ENCODE assay signal across 7 mouse cellular contexts in the genomic region with DNA sequence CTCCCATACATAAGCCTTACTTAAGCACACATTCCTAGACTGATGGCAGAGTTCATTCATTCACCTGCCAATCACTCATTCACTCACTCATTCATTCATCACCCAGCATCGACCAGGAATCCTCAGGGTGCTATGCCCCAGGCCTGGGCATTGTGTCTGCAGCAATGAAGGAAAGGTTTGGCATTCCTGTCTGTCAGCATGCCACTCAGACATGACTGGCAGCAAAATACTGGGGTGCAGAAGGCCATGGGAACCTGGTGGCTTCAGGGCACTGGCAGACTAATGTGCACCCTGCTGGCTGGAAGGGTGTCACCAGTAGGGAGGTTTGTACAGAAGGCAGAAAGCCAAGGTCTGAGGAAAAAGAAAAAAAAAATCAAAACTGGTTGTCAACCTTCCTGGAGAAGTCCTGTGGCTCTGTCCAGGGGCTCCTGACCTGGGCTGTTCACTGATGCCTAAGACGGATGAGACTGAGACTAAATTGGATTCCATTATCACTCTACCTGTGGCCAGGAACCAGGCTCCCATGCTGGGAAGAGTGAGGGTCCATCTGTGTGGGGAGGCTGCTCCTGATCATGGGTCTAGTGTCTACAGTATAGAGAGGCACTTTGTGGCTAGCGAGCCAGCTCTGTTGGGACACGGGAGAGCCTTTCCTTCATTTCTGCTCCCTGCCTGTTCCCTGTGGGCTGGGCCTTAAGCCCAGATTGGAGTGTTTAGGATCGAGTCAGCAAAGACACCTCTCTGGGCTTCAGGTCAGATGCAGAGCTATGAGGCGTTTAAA.
A peak's percentile ranks its signal among the peaks of the same experiment; 100 is the strongest.
DNase-seq lines count a peak whose midpoint lies in the region; ATAC-seq and TF ChIP-seq lines count a peak whose summit lies in the region.

No protein-coding gene starts in this region.

- H3K27me3 ChIP-seq in heart, embryonic 12.5 days (replicated peaks): no peaks in the 10 kb centered on the region
- no peaks in the 10 kb centered on the region for H3K27me3 ChIP-seq in heart, adult 2 months (ENCODE audit: control insufficient read depth, insufficient read depth, low read length)
- no peaks in the 10 kb centered on the region for H3K27me3 ChIP-seq in lung, postnatal 0 days (replicated peaks; ENCODE audit: insufficient read depth, low read length)
- no peaks in the 10 kb centered on the region for H3K27me3 ChIP-seq in hindbrain, embryonic 15.5 days
- H3K27me3 ChIP-seq in stomach, embryonic 16.5 days (ENCODE audit: control insufficient read depth, insufficient read depth, low read length): no peaks in the 10 kb centered on the region

- peaks cover 64% of the 10 kb centered on the region for H3K4me1 ChIP-seq in heart, embryonic 12.5 days (replicated peaks)
- H3K4me1 ChIP-seq in heart, adult 2 months (ENCODE audit: control insufficient read depth, insufficient read depth, low read length): peaks cover 9% of the 10 kb centered on the region
- peaks cover 10% of the 10 kb centered on the region; the same call in 1 of the 2 replicates for H3K4me1 ChIP-seq in lung, postnatal 0 days (ENCODE audit: insufficient read depth, low read depth, low read length)
- peaks cover 56% of the 10 kb centered on the region for H3K4me1 ChIP-seq in hindbrain, embryonic 15.5 days (replicated peaks)
- peaks cover 37% of the 10 kb centered on the region for H3K4me1 ChIP-seq in stomach, embryonic 16.5 days (ENCODE audit: control insufficient read depth, insufficient read depth, low read length)

- peak overlapping the region; percentile 39; the same call in 1 of the 2 replicates for H3K27ac ChIP-seq in heart, embryonic 12.5 days (ENCODE audit: poor library complexity, severe bottlenecking)
- H3K27ac ChIP-seq in heart, adult 2 months: no peak overlapping the region; the same call in 1 of the 2 replicates
- peak overlapping the region; percentile 6; the same call in 1 of the 2 replicates for H3K27ac ChIP-seq in lung, postnatal 0 days (ENCODE audit: low read length)
- H3K27ac ChIP-seq in hindbrain, embryonic 15.5 days (replicated peaks): peak overlapping the region; percentile 65
- peak overlapping the region; percentile 36; the same call in 1 of the 2 replicates for H3K27ac ChIP-seq in stomach, embryonic 16.5 days (ENCODE audit: low read length)

- H3K4me3 ChIP-seq in heart, embryonic 12.5 days: no peak overlapping the region
- H3K4me3 ChIP-seq in heart, adult 2 months: no peak overlapping the region
- no peak overlapping the region for H3K4me3 ChIP-seq in lung, postnatal 0 days (ENCODE audit: low read depth, low read length)
- H3K4me3 ChIP-seq in hindbrain, embryonic 15.5 days: no peak overlapping the region
- no peak overlapping the region for H3K4me3 ChIP-seq in stomach, embryonic 16.5 days (replicated peaks; ENCODE audit: low read length)

- TF ChIP-seq POLR2A in heart, adult 2 months (IDR thresholded peaks at IDR 0.05; ENCODE audit: insufficient read depth, low read depth, low read length): no peak

- 67% methylated on average over 6 of the region's 6 CpGs for WGBS in heart, embryonic 12.5 days
- 68% methylated on average over 6 of the region's 6 CpGs for WGBS in heart, adult 2 months
- WGBS in lung, postnatal 0 days: 69% methylated on average over 6 of the region's 6 CpGs
- WGBS in hindbrain, embryonic 15.5 days: 60% methylated on average over 6 of the region's 6 CpGs
- 68% methylated on average over 6 of the region's 6 CpGs for WGBS in stomach, embryonic 16.5 days

- H3K4me2 ChIP-seq in heart, embryonic 12.5 days: no peak overlapping the region
- H3K4me2 ChIP-seq in lung, postnatal 0 days (replicated peaks; ENCODE audit: low read depth, low read length): no peak overlapping the region
- no peak overlapping the region for H3K4me2 ChIP-seq in hindbrain, embryonic 15.5 days
- H3K4me2 ChIP-seq in stomach, embryonic 16.5 days (ENCODE audit: low read depth, low read length): no peak overlapping the region

- TF ChIP-seq CTCF in heart, adult 2 months (IDR thresholded peaks at IDR 0.05): no peak
- TF ChIP-seq CTCF in lung, postnatal 0 days (IDR thresholded peaks at IDR 0.05): no peak

- H3K79me2 ChIP-seq in heart, adult 2 months (replicated peaks; ENCODE audit: control insufficient read depth, insufficient read depth, low read length): no peaks in the 10 kb centered on the region

- H3K9ac ChIP-seq in heart, embryonic 12.5 days: no peak overlapping the region
- no peak overlapping the region for H3K9ac ChIP-seq in heart, adult 2 months (ENCODE audit: low read depth, low read length)
- H3K9ac ChIP-seq in lung, postnatal 0 days (replicated peaks; ENCODE audit: low read depth): no peak overlapping the region
- no peak overlapping the region for H3K9ac ChIP-seq in hindbrain, embryonic 15.5 days
- no peak overlapping the region for H3K9ac ChIP-seq in stomach, embryonic 16.5 days (ENCODE audit: low read length)

- ATAC-seq in heart, embryonic 12.5 days (ENCODE audit: insufficient number of reproducible peaks, low FRiP score): no peak
- ATAC-seq in lung, postnatal 0 days: no peak
- ATAC-seq in hindbrain, embryonic 15.5 days (ENCODE audit: low FRiP score, low read depth): no peak
- no peak for ATAC-seq in stomach, embryonic 16.5 days (ENCODE audit: insufficient read depth, low FRiP score)

- H3K36me3 ChIP-seq in heart, embryonic 12.5 days: no peaks in the 10 kb centered on the region
- H3K36me3 ChIP-seq in heart, adult 2 months (ENCODE audit: control insufficient read depth, insufficient read depth, low read length): no peaks in the 10 kb centered on the region
- H3K36me3 ChIP-seq in lung, postnatal 0 days (ENCODE audit: insufficient read depth, low read length): no peaks in the 10 kb centered on the region
- no peaks in the 10 kb centered on the region for H3K36me3 ChIP-seq in hindbrain, embryonic 15.5 days
- no peaks in the 10 kb centered on the region for H3K36me3 ChIP-seq in stomach, embryonic 16.5 days (ENCODE audit: control insufficient read depth, insufficient read depth, low read length)

- DNase-seq in heart, adult 2 months: no peak
- DNase-seq in lung, postnatal 0 days (ENCODE audit: low spot score): no peak
- DNase-seq in lung, postnatal 25 days (ENCODE audit: low spot score): no peak
- DNase-seq in embryo, embryonic 10.5 days (ENCODE audit: low spot score): no peak

- intact Hi-C loops in heart, adult 2 months (cut with DNase I): no loop called here

- no peaks in the 10 kb centered on the region for H3K9me3 ChIP-seq in heart, embryonic 12.5 days (replicated peaks)
- no peaks in the 10 kb centered on the region for H3K9me3 ChIP-seq in lung, postnatal 0 days (ENCODE audit: low read length)
- H3K9me3 ChIP-seq in hindbrain, embryonic 15.5 days: no peaks in the 10 kb centered on the region
- no peaks in the 10 kb centered on the region for H3K9me3 ChIP-seq in stomach, embryonic 16.5 days (replicated peaks; ENCODE audit: control insufficient read depth, low read length)

- no peak for TF ChIP-seq EP300 in heart, adult 2 months (IDR thresholded peaks at IDR 0.05; ENCODE audit: insufficient read depth, low read depth, low read length)
- TF ChIP-seq EP300 in lung, postnatal 0 days (IDR thresholded peaks at IDR 0.05): no peak
